Mouse (Mus musculus) mouse embryonic stem cell (cell line): ENCODE measurements around the gene Iqsec1.

Source experiments
- in situ Hi-C, 2 experiments: fragments of 300-500 bp; cut with MboI; formaldehyde crosslinking; loops; 1 replicate in 1 of 2; 3 replicates in 1 of 2; pipeline ENCODE4 v1.14.3; 2019 to 2020; ENCODE audit warnings: low sequenced_read_pairs in 2 of 2, low pct_unique_long_range_greater_than_20kb in 1 of 2, mixed read lengths in 1 of 2; ENCODE audit not compliant: unreplicated experiment in 1 of 2

Gene Iqsec1

GRCm38 (mm10) chr6:90630427-90630826 lies 358.1 kb downstream of the Iqsec1 start:
- in situ Hi-C loops: no loop called here

GRCm38 (mm10) chr6:90629506-90629905 lies 359.0 kb downstream of the Iqsec1 start:
- in situ Hi-C loops: no loop called here

DNA sequence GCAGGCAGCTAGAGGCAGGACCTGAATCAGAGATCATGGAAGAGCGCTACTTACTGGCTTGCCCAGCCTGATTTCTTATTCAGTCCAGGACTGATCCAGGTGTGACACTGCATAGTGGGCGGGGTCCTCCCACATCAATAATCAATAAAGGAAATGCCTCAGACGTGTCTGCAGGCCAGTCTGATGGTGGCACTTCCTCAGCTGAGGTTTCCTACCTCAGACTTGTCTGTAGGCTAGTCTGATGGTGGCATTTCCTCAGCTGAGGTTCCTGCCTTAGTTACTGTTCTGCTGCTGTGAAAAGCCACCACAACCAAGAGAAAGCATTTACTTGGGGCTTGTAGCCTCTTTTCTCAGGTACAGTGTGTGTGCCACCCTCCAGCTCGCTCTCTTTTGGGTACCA lies 360.9 kb downstream of the Iqsec1 start:
- in situ Hi-C loops: no loop called here

DNA sequence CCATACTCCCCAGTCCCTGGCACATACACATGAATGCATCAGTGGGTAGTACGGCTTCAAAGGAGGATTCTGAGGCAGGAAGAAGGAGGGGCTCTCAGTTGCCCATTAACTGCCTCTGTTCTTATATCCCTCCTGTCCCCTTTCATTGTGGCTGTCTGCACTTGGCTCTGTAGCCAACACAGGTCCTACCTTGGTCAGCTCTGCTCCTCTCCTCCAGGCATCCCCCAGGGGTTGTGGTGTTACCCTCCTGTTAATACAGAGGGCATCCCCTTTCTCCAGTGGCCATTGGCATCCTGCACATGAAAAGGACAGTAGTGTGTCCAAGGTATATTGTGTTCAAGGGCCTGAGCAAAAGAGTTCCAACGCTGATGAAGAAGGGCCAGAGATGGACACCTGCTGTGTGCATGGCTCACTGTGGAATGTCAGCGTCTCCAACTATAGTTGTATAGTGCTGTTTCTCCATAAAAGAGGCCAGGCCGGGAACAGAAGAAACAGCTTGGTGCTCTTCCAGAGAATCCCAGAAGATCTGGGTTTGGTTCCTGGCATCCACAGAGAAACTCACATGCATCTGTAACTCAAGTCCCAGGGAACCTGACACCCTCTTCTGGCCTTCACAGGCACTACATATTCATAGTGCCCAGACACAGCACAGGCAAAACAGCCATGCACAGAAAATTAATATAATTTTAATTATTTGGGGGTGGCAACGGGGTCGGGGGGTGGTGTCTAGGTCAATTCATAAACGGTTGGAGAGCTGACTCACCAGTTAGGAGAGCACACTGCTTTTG lies 363.1 kb downstream of the Iqsec1 start:
- in situ Hi-C loops: no loop called here

DNA sequence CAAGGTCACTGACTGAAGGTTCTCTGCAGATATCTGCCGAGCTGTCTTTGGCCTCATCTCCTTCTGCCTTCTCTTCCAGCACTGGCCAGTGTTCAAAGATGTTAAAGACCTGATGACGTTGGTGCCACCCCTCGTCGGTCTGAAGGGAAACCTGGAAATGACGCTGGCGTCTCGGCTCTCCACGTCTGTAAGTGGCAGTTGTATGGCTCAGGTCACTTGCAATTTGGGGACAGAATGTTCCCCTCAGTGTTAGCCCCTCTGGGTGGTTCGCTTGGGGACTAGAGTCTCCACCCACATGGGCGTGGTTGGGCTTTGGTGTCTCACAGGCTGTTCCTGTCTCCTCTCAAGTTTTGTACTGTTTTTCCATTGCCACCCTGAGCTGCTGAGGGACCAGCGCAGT lies 363.8 kb downstream of the Iqsec1 start:
- in situ Hi-C loops: no loop called here

DNA sequence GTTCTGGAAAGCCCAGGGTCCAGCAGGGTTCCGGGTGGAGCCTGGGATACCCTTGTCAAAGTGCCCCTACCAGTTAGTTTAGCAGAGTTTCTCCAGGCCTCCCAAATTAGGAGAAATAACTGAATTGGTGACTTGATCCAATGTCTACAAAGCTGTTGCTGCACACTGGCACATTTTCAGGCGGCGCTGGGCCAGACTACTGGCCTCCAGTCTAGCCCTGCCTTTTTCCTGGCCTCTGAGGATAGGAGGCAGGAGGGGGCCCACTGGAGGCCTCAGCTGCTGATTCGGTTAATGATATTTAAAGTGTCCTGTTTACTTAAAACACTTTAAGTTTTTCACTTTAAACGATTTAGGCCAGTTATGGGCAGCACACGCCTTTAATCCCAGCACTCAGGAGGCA lies 364.3 kb downstream of the Iqsec1 start:
- in situ Hi-C loops: no loop called here

DNA sequence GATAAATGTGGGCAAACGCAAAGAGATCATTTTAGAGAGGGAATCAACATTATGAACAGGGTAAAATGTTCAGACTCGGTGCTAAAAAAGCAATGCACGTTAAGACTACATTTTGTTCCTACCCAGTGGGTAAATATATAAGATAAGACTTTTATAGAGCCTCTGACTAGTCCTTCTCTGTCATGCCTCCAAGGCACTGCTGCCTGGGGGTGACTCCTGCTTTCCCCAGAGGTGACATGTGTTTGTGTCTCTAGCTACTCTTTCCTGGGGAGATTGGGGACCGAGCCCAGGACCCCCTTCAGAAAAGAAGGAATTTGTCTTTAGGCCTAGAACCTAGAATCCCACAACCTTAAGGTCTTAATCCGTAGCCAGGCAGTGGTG lies 365.0 kb downstream of the Iqsec1 start:
- in situ Hi-C loops: no loop called here

GRCm38 (mm10) chr6:90622758-90623455 lies 365.6 kb downstream of the Iqsec1 start:
- in situ Hi-C loops: no loop called here

GRCm38 (mm10) chr6:90621584-90621890 lies 366.9 kb downstream of the Iqsec1 start:
- in situ Hi-C loops: no loop called here

DNA sequence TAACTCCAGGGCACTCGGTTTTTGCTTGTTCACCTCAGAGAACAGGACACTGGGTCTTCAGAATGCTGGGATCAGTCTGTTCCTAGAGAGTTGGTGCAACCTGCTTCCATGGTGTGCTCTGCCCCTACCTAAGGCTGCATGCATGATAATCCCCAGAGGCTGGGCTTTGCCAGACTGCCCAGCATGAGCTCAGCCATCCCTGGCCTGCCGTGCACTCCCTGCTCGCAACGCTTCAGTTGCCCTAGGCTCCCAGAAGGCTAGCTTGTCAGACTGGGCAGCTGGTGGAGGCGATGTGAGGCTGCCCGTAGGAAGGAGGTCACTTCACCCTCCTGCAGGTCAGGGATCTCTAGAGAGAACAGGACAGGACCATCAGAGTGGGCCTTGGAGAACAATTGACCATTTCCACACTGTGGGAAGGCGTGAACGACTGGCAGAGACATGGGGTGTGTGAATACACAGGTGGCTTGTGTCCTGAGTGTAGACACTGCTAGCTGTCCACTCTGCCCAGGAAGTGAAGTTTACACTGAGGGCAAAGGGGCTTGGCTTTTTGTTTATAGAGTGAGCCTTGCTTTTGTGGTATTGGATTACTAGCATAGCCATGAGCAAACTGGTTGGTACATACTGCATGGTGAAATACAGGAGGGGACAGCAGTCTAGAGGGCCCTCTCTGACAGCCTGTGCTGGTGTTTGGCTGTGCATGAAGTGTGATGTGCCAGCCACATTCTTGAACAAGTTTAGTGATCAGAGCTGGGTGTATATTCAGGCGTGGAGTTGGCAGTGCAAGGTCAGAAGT lies 367.5 kb downstream of the Iqsec1 start:
- in situ Hi-C loops: no loop called here

DNA sequence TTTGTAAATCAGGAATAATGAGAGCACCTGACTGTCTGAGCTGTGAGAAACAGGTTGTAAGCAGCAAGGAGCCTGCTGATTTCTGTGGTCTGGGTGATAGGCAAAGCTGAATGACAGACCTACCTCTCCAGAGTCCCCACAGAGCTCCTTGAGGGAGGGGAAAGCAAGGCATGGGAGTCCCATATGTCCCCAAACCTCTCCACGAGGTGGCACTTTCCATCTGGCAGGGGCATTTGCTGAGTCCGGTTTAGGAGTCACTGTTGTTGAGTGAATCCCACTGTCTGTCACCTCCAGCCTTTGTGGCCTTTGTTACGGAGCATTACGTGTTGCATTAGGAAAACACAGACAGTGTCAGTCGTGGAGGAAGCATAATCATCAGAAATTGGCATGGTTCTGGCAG lies 368.5 kb downstream of the Iqsec1 start:
- in situ Hi-C loops: no loop called here

DNA sequence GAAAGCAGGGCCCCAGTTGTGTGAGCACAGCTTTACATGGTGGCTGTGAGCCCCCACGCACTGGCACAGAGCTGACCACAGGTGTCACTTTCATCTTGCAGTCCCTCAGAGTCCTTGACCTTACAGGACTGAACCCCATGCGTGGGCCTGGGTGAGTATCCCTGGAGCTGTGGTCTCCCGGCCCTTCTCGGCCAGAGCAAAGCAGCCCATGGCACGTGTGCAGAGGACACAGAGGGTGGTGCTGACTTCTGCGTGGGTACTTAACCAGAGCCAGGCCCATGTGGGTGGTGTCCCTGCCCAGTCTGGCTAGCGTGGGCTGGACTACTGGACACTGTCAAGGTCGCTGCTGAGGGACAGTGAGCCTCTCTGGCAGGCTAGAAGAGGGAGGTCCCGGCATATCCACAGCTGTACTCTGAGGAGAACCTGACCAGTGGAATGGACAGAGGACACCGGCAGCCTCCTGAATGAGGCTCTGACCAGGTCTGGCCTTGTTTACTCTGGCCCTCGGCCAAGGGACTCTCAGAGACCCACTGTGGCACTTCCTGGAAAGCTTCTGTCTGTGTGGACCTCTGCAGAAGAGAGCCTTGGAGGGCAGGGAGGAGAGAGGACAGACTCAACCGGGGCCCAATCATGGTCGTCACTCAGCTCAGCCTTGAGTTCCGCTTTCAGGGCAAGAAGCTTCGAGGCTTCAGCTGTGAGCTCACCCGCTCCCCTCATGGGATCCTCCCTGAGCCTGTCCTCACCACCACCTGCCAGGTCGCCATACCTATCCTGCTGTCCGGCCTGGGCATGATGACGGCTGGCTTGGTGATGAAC lies 369.5 kb downstream of the Iqsec1 start:
- in situ Hi-C loops: no loop called here

DNA sequence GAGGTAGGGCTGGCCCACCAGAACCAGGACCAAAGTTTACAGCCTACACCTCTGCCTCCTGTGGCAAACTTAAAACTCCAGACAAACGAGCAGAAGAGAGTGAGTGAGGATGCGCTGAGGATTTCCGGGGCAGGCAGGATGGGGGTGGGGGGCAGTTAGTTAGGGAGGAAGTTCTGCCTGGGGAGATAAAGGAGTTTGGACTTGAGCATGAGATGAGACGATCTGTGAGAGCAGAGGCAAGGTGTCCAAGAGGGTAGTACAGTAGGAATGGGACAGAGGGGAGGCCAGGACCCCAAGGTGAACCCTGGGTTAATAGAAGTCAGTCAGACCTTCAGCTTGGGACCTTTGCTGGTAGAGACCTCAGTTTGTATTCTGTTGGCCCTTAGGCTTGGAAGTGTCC lies 370.2 kb downstream of the Iqsec1 start:
- in situ Hi-C loops: no loop called here

DNA sequence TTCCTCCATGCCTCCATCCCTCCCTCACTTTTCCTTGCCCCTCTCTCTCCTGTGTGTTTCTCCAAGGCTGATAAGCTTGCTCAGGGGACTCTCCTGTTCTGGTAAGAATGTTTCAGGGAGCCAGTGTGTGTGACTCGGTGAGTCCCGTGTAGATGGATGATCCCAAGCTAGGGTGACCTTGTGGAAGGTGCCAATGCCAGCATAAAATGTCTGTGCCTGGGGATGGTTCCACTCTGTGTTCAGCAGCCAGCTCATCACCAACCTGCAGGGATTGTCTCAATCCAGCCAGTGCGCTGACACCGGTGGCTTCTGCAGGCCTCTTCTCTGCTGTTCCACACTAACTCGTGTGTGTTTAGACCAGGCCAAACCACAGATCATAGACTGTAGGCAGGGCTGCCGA lies 372.0 kb downstream of the Iqsec1 start:
- in situ Hi-C loops: no loop called here

GRCm38 (mm10) chr6:90615991-90616390 lies 372.5 kb downstream of the Iqsec1 start:
- in situ Hi-C loops: no loop called here

GRCm38 (mm10) chr6:90615362-90615761 lies 373.1 kb downstream of the Iqsec1 start:
- in situ Hi-C loops: no loop called here

- in situ Hi-C loops: no loop called here
These were observed 375.2 kb downstream of the Iqsec1 start for GRCm38 (mm10) chr6:90613277-90613676.

DNA sequence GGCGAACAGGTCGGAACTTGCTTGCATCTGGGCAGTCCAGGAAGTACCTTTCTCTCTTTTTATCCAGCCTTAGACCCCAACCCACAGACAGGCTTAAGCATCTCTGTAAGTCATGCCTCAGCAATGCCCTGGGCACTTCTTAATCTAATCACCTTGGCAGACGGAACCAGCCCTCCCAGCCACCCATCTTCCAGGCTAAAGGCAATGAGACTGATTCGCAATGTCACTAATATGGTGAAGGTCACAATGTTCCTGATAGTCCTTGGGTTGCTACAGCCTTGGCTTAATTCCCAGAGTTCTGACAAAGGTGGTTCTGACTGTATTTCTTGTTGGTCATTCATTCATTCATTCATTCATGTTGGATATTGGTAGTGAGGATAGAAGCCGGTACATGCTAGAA lies 378.2 kb downstream of the Iqsec1 start:
- in situ Hi-C loops: no loop called here

DNA sequence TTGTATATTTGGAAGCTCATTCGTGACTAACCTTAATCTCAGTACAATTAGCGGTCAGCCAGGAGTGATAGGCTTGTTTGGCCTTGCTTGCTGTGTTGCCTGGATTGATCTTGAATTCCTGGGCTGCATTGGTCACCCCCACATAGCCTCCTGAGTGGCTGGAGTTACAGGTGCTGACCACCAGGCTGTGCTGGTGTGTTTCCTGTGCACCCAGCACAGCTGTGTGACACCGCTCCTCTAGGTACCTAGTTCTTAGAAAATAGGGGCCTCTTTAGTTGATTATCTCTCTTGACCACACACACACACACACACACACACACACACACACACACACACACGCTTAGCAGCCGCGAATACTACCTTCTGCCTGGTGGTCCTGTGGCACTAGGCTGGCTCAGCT lies 380.3 kb downstream of the Iqsec1 start:
- in situ Hi-C loops: no loop called here
